Mouse (Mus musculus): ENCODE measurements around the gene Olfr165. TPM values are rescaled to one million over a fixed set of nuclear protein-coding genes. Genes with fewer than 3 reads are reported as not detected.

Olfr165 gene
- not detected for total RNA-seq (2023)

DNA sequence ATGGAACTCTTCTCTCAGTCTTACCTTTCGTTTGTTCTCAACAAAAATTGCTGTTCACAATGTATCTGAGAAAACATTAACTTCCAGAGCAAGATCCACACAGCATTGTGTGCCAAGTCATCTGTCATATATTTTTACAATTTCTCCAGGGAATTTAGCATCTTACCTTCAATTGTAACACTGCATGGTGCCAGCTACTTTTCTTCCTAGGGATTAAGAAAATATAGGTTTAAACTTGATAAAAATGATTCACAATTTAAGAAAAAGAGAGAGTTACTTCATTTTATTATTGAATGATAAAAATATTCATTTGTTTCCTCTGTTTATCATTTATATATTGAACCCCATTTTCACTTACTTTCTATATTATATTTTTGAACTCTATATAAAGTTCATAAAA, at the start of gene Olfr165:
Gene Olfr165, minus strand, starts transcription at position 101 of the 400 bp plus-strand sequence.

Other genes with a start within 250 kb of the Olfr165 start
- gene Olfr164, start 109.1 kb downstream of the Olfr165 start, total RNA-seq (2023), result not detected
- under 1 TPM; 0.42 to 0.61 TPM for gene Olfr166, start 60.6 kb upstream of the Olfr165 start, total RNA-seq (2023)
- not detected for gene Olfr167, start 99.1 kb upstream of the Olfr165 start, total RNA-seq (2023)
- not detected for gene Olfr168, start 112.4 kb upstream of the Olfr165 start, total RNA-seq (2023)
- gene Olfr169, start 148.7 kb upstream of the Olfr165 start, total RNA-seq (2023), result not detected
- not detected for gene Olfr170, start 188.7 kb upstream of the Olfr165 start, total RNA-seq (2023)
- gene Olfr171, start 206.8 kb upstream of the Olfr165 start, total RNA-seq (2023), result not detected